Mouse (Mus musculus): ENCODE data around the gene Ntrk2. TPM values are rescaled to one million over a fixed set of nuclear protein-coding genes. Genes with fewer than 3 reads are reported as not detected.

Gene Ntrk2
- polyA plus RNA-seq, 1 experiment = 65.4 TPM

- peak; percentile 70 for DNase-seq (ENCODE audit: low read depth)
Measured at GRCm38 (mm10) chr13:59010893-59011529, 204.6 kb downstream of the Ntrk2 start.

DNA sequence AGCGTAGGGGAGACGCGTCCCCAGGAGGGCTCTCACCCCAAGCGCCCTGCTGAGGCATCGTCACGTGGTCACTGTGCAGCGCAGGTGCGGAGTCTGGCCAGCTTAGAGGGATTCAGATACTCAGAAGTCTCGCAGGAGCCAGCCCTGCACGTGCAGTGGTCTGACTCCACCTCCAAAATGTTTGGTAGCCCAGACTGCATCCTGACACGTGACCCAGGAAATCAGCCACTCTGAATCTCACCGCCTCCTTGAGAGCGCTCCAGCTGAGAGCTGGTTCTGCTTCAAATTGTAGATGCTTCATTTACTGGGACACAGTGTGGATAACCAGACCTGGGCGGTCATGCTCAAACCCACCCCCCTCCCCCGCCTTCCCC is 205.1 kb downstream of the Ntrk2 start:
- TF ChIP-seq POLR2A (IDR thresholded peaks at IDR 0.05; ENCODE audit: borderline replicate concordance, extremely low read depth, insufficient read depth, insufficient read length, poor library complexity, severe bottlenecking) = peak; percentile 23; the same call in 1 of the 2 replicates
- no peak for TF ChIP-seq CTCF (IDR thresholded peaks at IDR 0.05; ENCODE audit: borderline replicate concordance, extremely low read depth, insufficient read depth, insufficient read length)
- peak; percentile 96 for DNase-seq (ENCODE audit: low read depth)

More at GRCm38 (mm10) chr13:59010893-59011529, 204.6 kb downstream of the Ntrk2 start:
- TF ChIP-seq CTCF (IDR thresholded peaks at IDR 0.05; ENCODE audit: borderline replicate concordance, extremely low read depth, insufficient read depth, insufficient read length) (no peak), POLR2A (IDR thresholded peaks at IDR 0.05; ENCODE audit: borderline replicate concordance, extremely low read depth, insufficient read depth, insufficient read length, poor library complexity, severe bottlenecking) (no peak)

GRCm38 (mm10) chr13:59015360-59015759 is 209.0 kb downstream of the Ntrk2 start:
- DNase-seq (ENCODE audit: low read depth) = no peak
- TF ChIP-seq POLR2A (IDR thresholded peaks at IDR 0.05; ENCODE audit: borderline replicate concordance, extremely low read depth, insufficient read depth, insufficient read length, poor library complexity, severe bottlenecking) = no peak
- no peak for TF ChIP-seq CTCF (IDR thresholded peaks at IDR 0.05; ENCODE audit: borderline replicate concordance, extremely low read depth, insufficient read depth, insufficient read length)

DNA sequence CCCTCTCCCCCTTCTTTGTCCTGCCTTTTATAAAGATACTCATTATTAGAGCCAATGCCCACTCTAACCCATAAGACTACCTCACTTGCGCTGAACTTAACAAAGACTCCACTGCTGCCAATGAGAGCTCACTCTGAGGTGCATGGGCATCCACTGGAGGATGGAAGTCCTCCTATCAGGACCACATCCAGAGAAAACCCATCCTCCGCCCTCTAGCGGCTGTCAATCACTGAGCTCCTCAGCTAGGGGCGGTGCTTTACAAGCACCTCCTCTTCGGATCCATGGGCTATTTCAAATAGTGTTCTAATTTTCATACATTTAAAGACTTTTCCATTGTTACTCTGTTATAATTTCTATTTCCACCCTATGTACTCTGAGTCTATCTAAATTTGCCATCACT is 210.8 kb downstream of the Ntrk2 start:
- TF ChIP-seq CTCF (IDR thresholded peaks at IDR 0.05; ENCODE audit: borderline replicate concordance, extremely low read depth, insufficient read depth, insufficient read length) (no peak), POLR2A (IDR thresholded peaks at IDR 0.05; ENCODE audit: borderline replicate concordance, extremely low read depth, insufficient read depth, insufficient read length, poor library complexity, severe bottlenecking) (no peak)
- no peak for DNase-seq (ENCODE audit: low read depth)

- no peak for TF ChIP-seq CTCF (IDR thresholded peaks at IDR 0.05; ENCODE audit: borderline replicate concordance, extremely low read depth, insufficient read depth, insufficient read length)
- no peak for TF ChIP-seq POLR2A (IDR thresholded peaks at IDR 0.05; ENCODE audit: borderline replicate concordance, extremely low read depth, insufficient read depth, insufficient read length, poor library complexity, severe bottlenecking)
- DNase-seq (ENCODE audit: low read depth) = peak; percentile 44
Measured at GRCm38 (mm10) chr13:59022251-59023042, 216.1 kb downstream of the Ntrk2 start.

DNA sequence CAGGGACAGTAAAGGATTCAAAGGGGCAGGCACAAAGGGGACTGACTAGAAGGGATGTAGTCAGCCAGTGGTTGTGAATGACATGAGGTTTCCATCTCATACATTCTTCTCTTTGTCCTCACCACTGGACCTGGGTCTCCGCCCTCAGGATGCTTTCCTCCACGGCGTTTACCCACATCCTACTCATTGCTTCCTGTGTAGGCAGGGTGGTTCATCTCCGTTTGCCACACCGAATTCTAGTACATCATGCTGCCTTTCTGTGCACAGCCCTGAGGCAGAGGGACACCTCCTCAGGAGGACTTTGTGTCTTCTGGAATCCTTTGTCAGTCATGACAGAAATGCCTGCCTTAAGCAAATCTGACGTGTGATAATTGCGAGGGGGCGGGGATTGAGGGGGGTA is 219.3 kb downstream of the Ntrk2 start:
- DNase-seq (ENCODE audit: low read depth) = no peak
- TF ChIP-seq CTCF (IDR thresholded peaks at IDR 0.05; ENCODE audit: borderline replicate concordance, extremely low read depth, insufficient read depth, insufficient read length) = no peak
- no peak for TF ChIP-seq POLR2A (IDR thresholded peaks at IDR 0.05; ENCODE audit: borderline replicate concordance, extremely low read depth, insufficient read depth, insufficient read length, poor library complexity, severe bottlenecking)

DNA sequence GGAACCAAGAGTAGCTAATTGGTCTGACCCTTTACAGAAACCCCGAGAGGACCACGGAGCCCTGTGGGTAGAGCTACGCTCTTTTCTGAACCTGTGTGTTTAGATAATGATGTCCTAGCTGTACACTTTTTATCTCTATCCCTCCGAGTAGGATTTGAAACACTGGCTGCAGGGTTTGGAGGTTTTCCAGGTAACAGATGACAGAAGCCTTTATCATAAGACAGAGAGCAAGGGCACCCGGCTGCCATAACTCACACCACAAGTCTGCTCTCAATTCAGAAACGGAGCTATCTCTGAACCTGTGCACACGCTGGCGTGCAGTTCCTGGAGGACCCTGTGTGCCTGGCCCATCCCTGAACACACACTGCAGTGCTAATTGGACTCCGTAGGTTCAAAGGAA is 221.1 kb downstream of the Ntrk2 start:
- DNase-seq (ENCODE audit: low read depth) = no peak
- TF ChIP-seq CTCF (IDR thresholded peaks at IDR 0.05; ENCODE audit: borderline replicate concordance, extremely low read depth, insufficient read depth, insufficient read length) (no peak), POLR2A (IDR thresholded peaks at IDR 0.05; ENCODE audit: borderline replicate concordance, extremely low read depth, insufficient read depth, insufficient read length, poor library complexity, severe bottlenecking) (no peak)

DNA sequence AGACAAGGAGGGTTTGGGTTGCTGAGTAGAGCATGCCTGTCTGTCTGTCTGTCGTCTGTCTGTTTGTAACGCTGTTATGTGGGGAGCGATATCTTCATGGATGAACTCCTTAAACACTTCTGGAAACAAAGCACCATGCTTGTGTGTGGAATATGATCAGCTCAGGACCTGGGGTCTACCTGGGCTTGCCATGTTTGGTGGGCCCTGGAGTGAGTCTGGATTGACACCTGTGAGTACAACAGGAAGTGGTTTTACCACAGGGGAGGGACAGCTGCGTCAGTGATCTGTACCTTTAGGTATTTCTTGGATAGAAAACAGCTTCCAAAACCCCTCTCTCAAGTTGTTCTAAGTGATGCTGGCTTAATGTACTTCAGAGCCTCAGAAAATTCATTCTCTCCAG is 222.2 kb downstream of the Ntrk2 start:
- no peak for TF ChIP-seq POLR2A (IDR thresholded peaks at IDR 0.05; ENCODE audit: borderline replicate concordance, extremely low read depth, insufficient read depth, insufficient read length, poor library complexity, severe bottlenecking)
- no peak for TF ChIP-seq CTCF (IDR thresholded peaks at IDR 0.05; ENCODE audit: borderline replicate concordance, extremely low read depth, insufficient read depth, insufficient read length)
- no peak for DNase-seq (ENCODE audit: low read depth)

DNA sequence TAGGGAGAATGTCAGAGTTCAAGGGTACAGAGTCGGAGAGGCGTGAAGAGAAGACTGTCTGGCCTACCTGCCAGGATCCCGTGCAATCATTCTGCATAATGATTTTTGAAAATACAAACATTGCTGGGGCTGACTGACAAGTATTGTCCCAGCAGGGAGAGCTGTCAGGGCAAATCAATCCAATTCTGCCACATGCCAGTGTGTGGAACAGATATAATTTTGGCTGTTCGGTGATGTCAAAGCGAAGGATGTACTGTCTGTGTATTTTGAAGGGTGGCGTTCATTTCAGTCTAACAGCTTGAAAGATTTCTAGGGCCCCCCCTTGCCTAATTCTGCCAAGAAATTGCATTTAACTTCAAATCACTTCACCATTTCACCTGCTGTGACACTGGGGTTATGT is 224.2 kb downstream of the Ntrk2 start:
- no peak for TF ChIP-seq POLR2A (IDR thresholded peaks at IDR 0.05; ENCODE audit: borderline replicate concordance, extremely low read depth, insufficient read depth, insufficient read length, poor library complexity, severe bottlenecking)
- TF ChIP-seq CTCF (IDR thresholded peaks at IDR 0.05; ENCODE audit: borderline replicate concordance, extremely low read depth, insufficient read depth, insufficient read length) = no peak
- peak; percentile 46 for DNase-seq (ENCODE audit: low read depth)

GRCm38 (mm10) chr13:59040156-59040915 is 234.0 kb downstream of the Ntrk2 start:
- peak; percentile 52 for DNase-seq (ENCODE audit: low read depth)

More at GRCm38 (mm10) chr13:59040156-59040915, 234.0 kb downstream of the Ntrk2 start:
- no peak for TF ChIP-seq POLR2A (IDR thresholded peaks at IDR 0.05; ENCODE audit: borderline replicate concordance, extremely low read depth, insufficient read depth, insufficient read length, poor library complexity, severe bottlenecking)
- no peak for TF ChIP-seq CTCF (IDR thresholded peaks at IDR 0.05; ENCODE audit: borderline replicate concordance, extremely low read depth, insufficient read depth, insufficient read length)
